Comparison of ENCODE assay signal across 8 mouse cellular contexts in genomic region chr12:86799786-86800185, GRCm38 (mm10).
DNase-seq lines count a peak whose midpoint lies in the region; ATAC-seq lines count a peak whose summit lies in the region.
"Had no signal": no experiment of that assay in that cellular context is flagged by ENCODE, and none has a peak within 500 bp of the region (broad histone marks: within the 10 kb centered on the region; RNA-seq: fewer than 3 reads in every experiment).

No protein-coding gene starts in this region.

- H3K4me1 ChIP-seq in kidney, embryonic 14.5 days (ENCODE audit: control insufficient read depth, insufficient read depth, low read length), result peaks cover 63% of the 10 kb centered on the region
- peaks cover 66% of the 10 kb centered on the region for H3K4me1 ChIP-seq in embryonic facial prominence, embryonic 10.5 days
- peaks cover 53% of the 10 kb centered on the region for H3K4me1 ChIP-seq in forebrain, embryonic 14.5 days (ENCODE audit: control insufficient read depth, insufficient read depth, low read length)
- H3K4me1 ChIP-seq in midbrain, embryonic 16.5 days (ENCODE audit: control insufficient read depth, insufficient read depth, low read length), result peaks cover 63% of the 10 kb centered on the region

- ATAC-seq in kidney, embryonic 14.5 days (ENCODE audit: low FRiP score, low TSS enrichment), result no peak
- ATAC-seq in forebrain, embryonic 14.5 days, result no peak
- ATAC-seq in midbrain, embryonic 16.5 days, result no peak
- ATAC-seq: Patski had no signal

- no peaks in the 10 kb centered on the region for H3K9me3 ChIP-seq in kidney, embryonic 14.5 days (ENCODE audit: control insufficient read depth, low read length)
- no peaks in the 10 kb centered on the region for H3K9me3 ChIP-seq in embryonic facial prominence, embryonic 10.5 days
- H3K9me3 ChIP-seq in forebrain, embryonic 14.5 days (replicated peaks; ENCODE audit: control insufficient read depth, low read length), result no peaks in the 10 kb centered on the region
- H3K9me3 ChIP-seq in midbrain, embryonic 16.5 days (replicated peaks; ENCODE audit: control insufficient read depth, low read length, poor library complexity, severe bottlenecking), result no peaks in the 10 kb centered on the region

- H3K4me2 ChIP-seq in kidney, embryonic 14.5 days (replicated peaks; ENCODE audit: low read depth, low read length), result no peak overlapping the region
- no peak overlapping the region for H3K4me2 ChIP-seq in forebrain, embryonic 14.5 days (ENCODE audit: low read length)
- no peak overlapping the region for H3K4me2 ChIP-seq in midbrain, embryonic 16.5 days (ENCODE audit: low read length)

- peak overlapping the region; percentile 99 for H3K27ac ChIP-seq in kidney, embryonic 14.5 days (ENCODE audit: low read depth, low read length)
- H3K27ac ChIP-seq in embryonic facial prominence, embryonic 10.5 days (replicated peaks), result peak overlapping the region; percentile 84; the same call in 1 of the 2 replicates
- H3K27ac ChIP-seq in forebrain, embryonic 14.5 days (ENCODE audit: low read depth, low read length), result peak overlapping the region; percentile 98
- H3K27ac ChIP-seq in midbrain, embryonic 16.5 days (ENCODE audit: low read length), result peak overlapping the region; percentile 87

- H3K4me3 ChIP-seq in kidney, embryonic 14.5 days (ENCODE audit: low read length), result no peak overlapping the region
- no peak overlapping the region for H3K4me3 ChIP-seq in embryonic facial prominence, embryonic 10.5 days
- no peak overlapping the region for H3K4me3 ChIP-seq in forebrain, embryonic 14.5 days (ENCODE audit: low read depth, low read length)
- no peak overlapping the region for H3K4me3 ChIP-seq in midbrain, embryonic 16.5 days (ENCODE audit: low read depth, low read length)

- H3K9ac ChIP-seq in kidney, embryonic 14.5 days (ENCODE audit: low read depth, low read length), result no peak overlapping the region
- H3K9ac ChIP-seq in forebrain, embryonic 14.5 days (ENCODE audit: low read length), result no peak overlapping the region
- no peak overlapping the region for H3K9ac ChIP-seq in midbrain, embryonic 16.5 days (ENCODE audit: low read depth, low read length)

- 74% methylated on average over 7 of the region's 7 CpGs for WGBS in kidney, embryonic 14.5 days
- WGBS in embryonic facial prominence, embryonic 10.5 days, result 86% methylated on average over 7 of the region's 7 CpGs
- 86% methylated on average over 7 of the region's 7 CpGs for WGBS in forebrain, embryonic 14.5 days
- WGBS in midbrain, embryonic 16.5 days, result 80% methylated on average over 7 of the region's 7 CpGs

- H3K27me3 ChIP-seq in kidney, embryonic 14.5 days (ENCODE audit: control insufficient read depth, insufficient read depth, low read length), result no peaks in the 10 kb centered on the region
- peaks cover 2% of the 10 kb centered on the region; the same call in 1 of the 2 replicates for H3K27me3 ChIP-seq in embryonic facial prominence, embryonic 10.5 days (replicated peaks; ENCODE audit: low read depth, poor library complexity, severe bottlenecking)
- H3K27me3 ChIP-seq in forebrain, embryonic 14.5 days (replicated peaks; ENCODE audit: control insufficient read depth, insufficient read depth, low read length), result no peaks in the 10 kb centered on the region
- no peaks in the 10 kb centered on the region for H3K27me3 ChIP-seq in midbrain, embryonic 16.5 days (ENCODE audit: control insufficient read depth, insufficient read depth, low read depth, low read length)
- H3K27me3 ChIP-seq: Patski had no signal

- no peaks in the 10 kb centered on the region for H3K36me3 ChIP-seq in kidney, embryonic 14.5 days (ENCODE audit: control insufficient read depth, insufficient read depth, low read length)
- no peaks in the 10 kb centered on the region for H3K36me3 ChIP-seq in embryonic facial prominence, embryonic 10.5 days (replicated peaks)
- no peaks in the 10 kb centered on the region for H3K36me3 ChIP-seq in forebrain, embryonic 14.5 days (ENCODE audit: control insufficient read depth, insufficient read depth, low read length)
- no peaks in the 10 kb centered on the region for H3K36me3 ChIP-seq in midbrain, embryonic 16.5 days (ENCODE audit: control insufficient read depth, insufficient read depth, low read length)

- DNase-seq in kidney, postnatal 25 days, result no peak
- no peak for DNase-seq in embryonic facial prominence, embryonic 10.5 days (ENCODE audit: low spot score)
- no peak for DNase-seq in forebrain, embryonic 14.5 days (ENCODE audit: low spot score)
- no peak for DNase-seq in right cerebral cortex, postnatal 10 days (ENCODE audit: low spot score in 2 of 2)
- DNase-seq in adrenal gland, adult 8-10 months, result no peak
